In the genomic region with DNA sequence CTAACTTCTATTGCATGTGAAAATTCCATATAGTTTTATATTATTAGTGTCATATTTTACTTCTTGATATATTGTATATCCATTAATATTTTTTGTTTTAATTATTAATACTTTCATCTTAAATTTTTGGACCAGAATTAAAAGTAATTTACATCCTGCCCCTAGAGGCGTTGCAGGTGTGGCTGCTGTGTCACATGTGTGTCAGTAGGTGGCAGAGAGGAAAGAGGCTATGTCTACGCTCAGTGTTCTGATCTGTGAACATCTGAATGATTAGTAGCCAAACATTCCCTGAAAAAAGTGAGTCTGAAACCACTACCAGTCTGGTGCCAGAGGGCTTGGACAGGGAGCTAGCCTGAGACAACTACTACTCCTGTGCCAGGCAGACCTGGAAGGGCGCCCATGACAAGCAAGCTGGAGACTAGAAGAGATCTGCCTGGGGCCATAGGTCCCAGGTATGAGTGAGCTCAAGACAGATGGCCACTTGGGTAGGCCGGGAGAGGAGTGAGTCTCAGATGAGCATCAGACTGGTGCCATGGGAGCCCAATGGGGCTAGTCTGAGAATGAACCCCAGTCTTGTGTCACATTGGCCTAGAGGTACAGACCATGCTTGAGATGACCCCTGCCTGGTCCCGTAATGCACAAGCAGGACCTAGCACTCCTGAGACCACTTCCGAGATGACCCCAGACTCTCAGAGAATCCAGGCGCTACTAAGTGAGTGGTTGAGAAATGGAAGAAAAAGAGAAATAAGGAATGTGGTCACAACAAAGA, we compare ENCODE assay signal across 14 mouse cellular contexts.
DNase-seq lines count a peak whose midpoint lies in the region; ATAC-seq and TF ChIP-seq lines count a peak whose summit lies in the region.
"Had no signal": no experiment of that assay in that cellular context is flagged by ENCODE, and none has a peak within 500 bp of the region (broad histone marks: within the 10 kb centered on the region; RNA-seq: fewer than 3 reads in every experiment).

No protein-coding gene starts in this region.

- no peak overlapping the region for H3K27ac ChIP-seq in forebrain, embryonic 13.5 days
- no peak overlapping the region for H3K27ac ChIP-seq in forebrain, embryonic 12.5 days
- H3K27ac ChIP-seq in left cerebral cortex, adult 2 months: no peak overlapping the region

- intact Hi-C loops in left cerebral cortex, adult 2 months (cut with DNase I): no loop called here
- intact Hi-C loops in left cerebral cortex, postnatal 10 days (cut with DNase I): no loop called here

- H3K9ac ChIP-seq in forebrain, embryonic 13.5 days: no peak overlapping the region
- H3K9ac ChIP-seq in forebrain, embryonic 12.5 days: no peak overlapping the region
- H3K9ac ChIP-seq: forebrain, postnatal 0 days had no signal

- H3K4me1 ChIP-seq in forebrain, embryonic 13.5 days: peaks cover 15% of the 10 kb centered on the region; the same call in 1 of the 2 replicates
- peaks cover 2% of the 10 kb centered on the region; the same call in 1 of the 2 replicates for H3K4me1 ChIP-seq in forebrain, embryonic 12.5 days

- peaks cover 7% of the 10 kb centered on the region for H3K36me3 ChIP-seq in forebrain, embryonic 13.5 days (ENCODE audit: poor library complexity, severe bottlenecking)
- H3K36me3 ChIP-seq in forebrain, embryonic 12.5 days (replicated peaks): peaks cover 5% of the 10 kb centered on the region; the same call in 1 of the 2 replicates

- no peak overlapping the region for H3K4me3 ChIP-seq in forebrain, embryonic 13.5 days
- no peak overlapping the region for H3K4me3 ChIP-seq in forebrain, embryonic 12.5 days (replicated peaks)
- H3K4me3 ChIP-seq in left cerebral cortex, adult 2 months: no peak overlapping the region

- no peak overlapping the region for H3K4me2 ChIP-seq in forebrain, embryonic 13.5 days
- no peak overlapping the region for H3K4me2 ChIP-seq in forebrain, embryonic 12.5 days

- H3K9me3 ChIP-seq in forebrain, embryonic 13.5 days (replicated peaks): no peaks in the 10 kb centered on the region
- H3K9me3 ChIP-seq in forebrain, embryonic 12.5 days: no peaks in the 10 kb centered on the region

- TF ChIP-seq CTCF in left cerebral cortex, adult 2 months (IDR thresholded peaks at IDR 0.05): peak; percentile 11

- peak; percentile 54 for ATAC-seq in forebrain, embryonic 13.5 days
- ATAC-seq in forebrain, embryonic 12.5 days (ENCODE audit: low FRiP score): no peak
- ATAC-seq: forebrain, postnatal 0 days; Patski had no signal

- no peaks in the 10 kb centered on the region for H3K27me3 ChIP-seq in forebrain, embryonic 13.5 days
- no peaks in the 10 kb centered on the region for H3K27me3 ChIP-seq in forebrain, embryonic 12.5 days
- H3K27me3 ChIP-seq: Patski had no signal

- WGBS in forebrain, embryonic 13.5 days: 92% methylated on average over 7 of the region's 7 CpGs
- 97% methylated on average over 7 of the region's 7 CpGs for WGBS in forebrain, embryonic 12.5 days

- no peak for DNase-seq in left cerebral cortex, adult 2 months (ENCODE audit: extremely low spot score in 1 of 2, low spot score in 2 of 2)
- no peak for DNase-seq in left cerebral cortex, postnatal 10 days (ENCODE audit: extremely low spot score in 1 of 2, low spot score in 2 of 2)
- peak; percentile 32 for DNase-seq in ZHBTc4 (ENCODE audit: low read depth, low spot score)
- DNase-seq in cerebellum, postnatal 14 days: peak; percentile 65 to 66
- DNase-seq in urinary bladder, adult 2 months (ENCODE audit: low spot score): no peak
- DNase-seq in thymus, postnatal 14 days: no peak
- DNase-seq: forebrain, postnatal 0 days; heart, adult 11 months; kidney, postnatal 4 days; lung, postnatal 14 days; thymus, postnatal 25 days had no signal

Comparison
In these comparisons a context has a peak if more than half of its experiments do, and no peak if none do; other contexts are left out.
1. DNase-seq: peak in ZHBTc4 (single experiment) and cerebellum, postnatal 14 days (2 of 2); none in left cerebral cortex, adult 2 months (0 of 2), left cerebral cortex, postnatal 10 days (0 of 2), urinary bladder, adult 2 months (single experiment) and thymus, postnatal 14 days (single experiment).